Mouse (Mus musculus): ENCODE measurements around the gene Phf21a.
A peak's percentile ranks its signal among the peaks of the same experiment; 100 is the strongest.

The Phf21a gene

DNA sequence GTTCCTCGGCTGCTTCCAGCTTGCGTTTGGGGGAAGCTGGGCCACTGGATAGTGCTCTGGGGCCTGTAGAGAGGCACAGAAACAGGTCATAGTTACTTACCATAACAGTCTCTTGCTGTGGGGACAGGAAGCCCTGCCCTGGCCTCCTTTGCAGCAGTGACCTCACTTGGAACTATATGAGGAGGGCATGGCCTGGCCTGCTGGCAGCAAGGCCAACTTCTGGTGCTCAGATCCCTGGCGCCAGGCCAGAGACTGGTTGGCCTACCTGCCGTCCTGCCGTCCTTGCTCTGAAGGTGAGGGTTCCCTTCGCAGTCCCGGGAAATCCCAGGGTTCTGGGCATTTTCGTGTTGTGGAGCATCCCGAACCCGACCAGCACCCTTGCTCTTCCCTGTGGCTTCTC, 318.8 kb downstream of the Phf21a start:
- peak; percentile 68 to 70 for DNase-seq

Data from cerebellum, postnatal 10 days (tissue).